Comparison of ENCODE assay signal across 21 mouse cellular contexts in the genomic region with DNA sequence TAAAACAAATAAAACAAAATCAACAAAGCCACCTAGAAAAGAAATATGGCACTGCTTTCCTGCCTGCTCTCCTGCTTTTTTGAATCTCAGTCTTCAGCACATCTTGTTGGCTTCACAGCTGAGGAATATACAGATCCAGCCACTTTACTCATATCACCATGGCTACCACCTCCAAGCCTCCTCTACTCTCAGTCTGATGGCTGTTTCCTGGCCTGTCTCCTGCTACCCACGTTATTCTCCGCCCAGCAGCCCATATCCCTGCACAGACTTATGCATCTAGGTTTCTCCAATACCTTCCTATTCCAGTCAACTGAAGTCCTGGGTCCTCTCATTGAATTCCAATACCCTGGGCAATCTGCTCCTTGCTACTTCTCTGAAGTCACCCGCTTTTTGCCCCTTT. TPM values are rescaled to one million over a fixed set of nuclear protein-coding genes. Genes with fewer than 3 reads are reported as not detected.
A peak's percentile ranks its signal among the peaks of the same experiment; 100 is the strongest.
DNase-seq lines count a peak whose midpoint lies in the region; ATAC-seq lines count a peak whose summit lies in the region.
"Had no signal": no experiment of that assay in that cellular context is flagged by ENCODE, and none has a peak within 500 bp of the region (broad histone marks: within the 10 kb centered on the region; RNA-seq: fewer than 3 reads in every experiment).

No protein-coding gene starts in this region.

- H3K9me3 ChIP-seq in kidney, embryonic 14.5 days (ENCODE audit: control insufficient read depth, low read length) = no peaks in the 10 kb centered on the region
- H3K9me3 ChIP-seq in liver, embryonic 12.5 days (replicated peaks) = no peaks in the 10 kb centered on the region
- H3K9me3 ChIP-seq: embryonic facial prominence, embryonic 13.5 days; forebrain, embryonic 15.5 days; heart, embryonic 15.5 days; limb, embryonic 12.5 days; midbrain, embryonic 12.5 days; neural tube, embryonic 12.5 days had no signal

- no peak overlapping the region for H3K4me3 ChIP-seq in kidney, embryonic 14.5 days (ENCODE audit: low read length)
- no peak overlapping the region for H3K4me3 ChIP-seq in liver, embryonic 12.5 days
- H3K4me3 ChIP-seq: embryonic facial prominence, embryonic 13.5 days; forebrain, embryonic 15.5 days; heart, adult 2 months; heart, embryonic 15.5 days; limb, embryonic 12.5 days; midbrain, embryonic 12.5 days; neural tube, embryonic 12.5 days had no signal

- no peak overlapping the region for H3K4me2 ChIP-seq in kidney, embryonic 14.5 days (replicated peaks; ENCODE audit: low read depth, low read length)
- no peak overlapping the region for H3K4me2 ChIP-seq in liver, embryonic 12.5 days
- H3K4me2 ChIP-seq: embryonic facial prominence, embryonic 13.5 days; forebrain, embryonic 15.5 days; heart, embryonic 15.5 days; limb, embryonic 12.5 days; midbrain, embryonic 12.5 days; neural tube, embryonic 12.5 days had no signal

- H3K27ac ChIP-seq in kidney, embryonic 14.5 days (ENCODE audit: low read depth, low read length) = no peak overlapping the region
- H3K27ac ChIP-seq in liver, embryonic 12.5 days = no peak overlapping the region
- H3K27ac ChIP-seq: embryonic facial prominence, embryonic 13.5 days; forebrain, embryonic 15.5 days; heart, adult 2 months; heart, embryonic 15.5 days; limb, embryonic 12.5 days; liver, embryonic 14.5 days; midbrain, embryonic 12.5 days; neural tube, embryonic 12.5 days; stomach, postnatal 0 days had no signal

- H3K36me3 ChIP-seq in kidney, embryonic 14.5 days (ENCODE audit: control insufficient read depth, insufficient read depth, low read length) = no peaks in the 10 kb centered on the region
- H3K36me3 ChIP-seq in liver, embryonic 12.5 days = no peaks in the 10 kb centered on the region
- H3K36me3 ChIP-seq: embryonic facial prominence, embryonic 13.5 days; forebrain, embryonic 15.5 days; heart, embryonic 15.5 days; limb, embryonic 12.5 days; midbrain, embryonic 12.5 days; neural tube, embryonic 12.5 days had no signal

- H3K27me3 ChIP-seq in kidney, embryonic 14.5 days (ENCODE audit: control insufficient read depth, insufficient read depth, low read length) = no peaks in the 10 kb centered on the region
- H3K27me3 ChIP-seq in liver, embryonic 12.5 days (replicated peaks) = peaks cover 38% of the 10 kb centered on the region
- H3K27me3 ChIP-seq: embryonic facial prominence, embryonic 13.5 days; forebrain, embryonic 15.5 days; heart, embryonic 15.5 days; midbrain, embryonic 12.5 days; neural tube, embryonic 12.5 days had no signal

- H3K4me1 ChIP-seq in kidney, embryonic 14.5 days (ENCODE audit: control insufficient read depth, insufficient read depth, low read length) = peaks cover 9% of the 10 kb centered on the region
- peaks cover 13% of the 10 kb centered on the region for H3K4me1 ChIP-seq in liver, embryonic 12.5 days
- H3K4me1 ChIP-seq: forebrain, embryonic 15.5 days; midbrain, embryonic 12.5 days; neural tube, embryonic 12.5 days had no signal

- peak; percentile 79 for DNase-seq in right cerebral cortex, adult 18-20 months
- DNase-seq in right cerebral cortex, postnatal 4 days = no peak
- DNase-seq in layer of hippocampus, adult 8-10 months (ENCODE audit: low spot score in 2 of 2) = peak; percentile 58 to 61
- DNase-seq in right cerebral cortex, adult 2 months (ENCODE audit: low spot score in 2 of 2) = peak; percentile 68 to 70
- no peak for DNase-seq in cerebellum, adult 9-10 months
- DNase-seq: cerebellum, adult 8-10 months; gastrocnemius, postnatal 10 days; heart, adult 2 months; heart, postnatal 4 days had no signal

- H3K9ac ChIP-seq in kidney, embryonic 14.5 days (ENCODE audit: low read depth, low read length) = no peak overlapping the region
- no peak overlapping the region for H3K9ac ChIP-seq in liver, embryonic 12.5 days
- H3K9ac ChIP-seq: embryonic facial prominence, embryonic 13.5 days; forebrain, embryonic 15.5 days; heart, embryonic 15.5 days; limb, embryonic 12.5 days; liver, embryonic 14.5 days; midbrain, embryonic 12.5 days; neural tube, embryonic 12.5 days had no signal

- 76% methylated on average over 3 of the region's 3 CpGs for WGBS in kidney, embryonic 14.5 days
- 53% methylated on average over 3 of the region's 3 CpGs for WGBS in liver, embryonic 12.5 days (ENCODE audit: insufficient replicate concordance)

- ATAC-seq in kidney, embryonic 14.5 days (ENCODE audit: low FRiP score, low TSS enrichment) = no peak
- no peak for ATAC-seq in liver, embryonic 12.5 days
- ATAC-seq: forebrain, embryonic 15.5 days; hindbrain, embryonic 16.5 days; intestine, embryonic 16.5 days had no signal

RNA-seq across cellular contexts. Expression of gene Tmem136, which starts 17.2 kb away (rescaled TPM):
- 10 to 100 TPM; 18.5 to 22.9 (median 19.5) TPM for total RNA-seq in layer of hippocampus, adult 8-10 months (2022)
- polyA plus RNA-seq in kidney, embryonic 14.5 days (2014; fragmentation: Nextera tagmentation; extraction: Ambion mirVana) = 6.1 and 9.7 TPM in 2 replicates
- polyA plus RNA-seq in liver, embryonic 12.5 days (2016; fragmentation: Nextera tagmentation; extraction: Ambion mirVana) = 1.0 and 1.2 TPM in 2 replicates

RNA-seq across cellular contexts. Expression of gene Arhgef12, which starts 26.5 kb away (rescaled TPM):
- 100 to 1,000 TPM; 144 to 165 (median 151) TPM for total RNA-seq in layer of hippocampus, adult 8-10 months (2022)
- 17.1 and 29.1 TPM in 2 replicates for polyA plus RNA-seq in kidney, embryonic 14.5 days (2014; fragmentation: Nextera tagmentation; extraction: Ambion mirVana)
- polyA plus RNA-seq in liver, embryonic 12.5 days (2016; fragmentation: Nextera tagmentation; extraction: Ambion mirVana) = 8.4 and 9.3 TPM in 2 replicates

Comparison
In these comparisons a context has a peak if more than half of its experiments do, and no peak if none do; other contexts are left out.
1. DNase-seq: peak in right cerebral cortex, adult 18-20 months (single experiment), layer of hippocampus, adult 8-10 months (2 of 2) and right cerebral cortex, adult 2 months (2 of 2); none in right cerebral cortex, postnatal 4 days (single experiment) and cerebellum, adult 9-10 months (single experiment).